Mouse (Mus musculus) thymus, adult 18-20 months (tissue): ENCODE measurements around the gene Alkbh5.
"Not testable (repeated sequence)": the region's sequence is repeated elsewhere in the genome, so short reads cannot be mapped to it uniquely, and the experiment has no call there.

ENCODE experiments used
- DNase-seq, 2 experiments: peaks; one replicate each; pipeline ENCODE4 v3.0.0; 2022; ENCODE audit warnings: mixed read lengths in 2 of 2

The Alkbh5 gene

GRCm38 (mm10) chr11:60536180-60536858, at the start of gene Alkbh5:
Alkbh5 (plus strand) TSS chr11:60536381.
- DNase-seq, result peak in 1 of 2 experiments; percentile 12

- no peak for DNase-seq
Observed at GRCm38 (mm10) chr11:60492726-60493125, 43.5 kb upstream of the Alkbh5 start.

GRCm38 (mm10) chr11:60495692-60496091, 40.5 kb upstream of the Alkbh5 start:
- no peak for DNase-seq

GRCm38 (mm10) chr11:60507281-60507680, 28.9 kb upstream of the Alkbh5 start:
- no peak for DNase-seq

DNA sequence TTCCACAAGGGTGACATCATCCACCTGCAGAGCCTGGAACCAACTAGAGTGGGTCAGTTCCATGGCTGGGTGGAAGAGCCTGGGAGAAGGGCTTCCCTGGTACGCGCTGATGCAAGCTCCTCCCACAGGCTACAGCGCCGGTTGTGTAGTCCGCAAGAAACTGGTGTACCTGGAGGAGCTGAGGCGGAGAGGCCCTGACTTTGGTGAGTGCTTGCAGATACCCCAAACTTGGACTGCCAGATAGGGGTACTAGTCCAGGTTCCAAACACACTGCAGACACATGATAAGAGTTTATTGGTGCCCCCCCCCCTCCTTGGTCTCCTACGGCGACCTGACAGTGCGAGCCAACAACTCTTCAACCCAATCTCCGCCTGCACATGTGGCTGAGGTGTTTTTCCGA, 27.2 kb upstream of the Alkbh5 start:
- no peak for DNase-seq

- no peak for DNase-seq
Observed at GRCm38 (mm10) chr11:60509500-60509899, 26.7 kb upstream of the Alkbh5 start.

GRCm38 (mm10) chr11:60511893-60512292, 24.3 kb upstream of the Alkbh5 start:
- DNase-seq, result no peak

DNA sequence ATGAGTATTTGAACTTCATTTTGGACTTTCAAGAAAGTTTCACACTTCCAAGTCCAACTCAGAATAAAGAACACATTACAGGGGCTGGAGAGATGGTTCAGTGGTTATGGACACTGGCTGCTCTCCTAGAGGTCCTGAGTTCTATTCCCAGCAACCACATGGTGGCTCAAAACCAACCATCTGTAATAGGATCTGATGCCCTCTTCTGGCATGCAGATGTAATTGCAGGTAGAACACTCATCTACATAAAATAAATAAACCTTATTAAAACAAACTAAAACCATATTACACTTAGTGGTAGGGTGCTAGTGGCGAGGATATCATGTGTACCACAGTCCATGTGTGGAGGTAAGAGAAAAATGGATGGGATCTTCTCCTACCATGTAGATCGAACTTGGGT, 23.7 kb upstream of the Alkbh5 start:
- DNase-seq, result no peak

- DNase-seq, result no peak
Observed at GRCm38 (mm10) chr11:60514941-60515340, 21.2 kb upstream of the Alkbh5 start.

DNA sequence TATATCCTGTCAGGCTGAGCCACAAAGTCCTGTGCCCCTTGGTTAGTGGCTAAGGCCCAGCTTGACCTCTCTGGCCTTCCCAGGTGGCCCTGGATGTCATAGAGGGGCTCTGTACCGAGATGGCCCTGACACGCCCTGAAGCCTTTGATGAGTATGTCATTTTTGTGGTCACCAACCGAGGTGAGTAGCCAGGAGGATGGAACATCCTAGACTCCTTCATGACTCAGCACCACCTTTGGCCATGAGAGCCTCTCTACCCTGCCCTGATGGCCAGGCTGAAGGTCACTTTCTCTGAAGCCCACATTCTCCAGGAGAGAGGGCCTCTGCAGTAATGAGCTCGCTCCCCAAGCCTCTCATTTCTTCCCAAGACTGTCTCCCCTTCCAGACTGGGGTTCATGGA, 17.9 kb upstream of the Alkbh5 start:
- DNase-seq, result no peak

GRCm38 (mm10) chr11:60522027-60522426, 14.2 kb upstream of the Alkbh5 start:
- no peak for DNase-seq

GRCm38 (mm10) chr11:60522661-60523365, 13.4 kb upstream of the Alkbh5 start:
- no peak for DNase-seq

- no peak for DNase-seq
Observed at GRCm38 (mm10) chr11:60526461-60526860, 9.7 kb upstream of the Alkbh5 start.

DNA sequence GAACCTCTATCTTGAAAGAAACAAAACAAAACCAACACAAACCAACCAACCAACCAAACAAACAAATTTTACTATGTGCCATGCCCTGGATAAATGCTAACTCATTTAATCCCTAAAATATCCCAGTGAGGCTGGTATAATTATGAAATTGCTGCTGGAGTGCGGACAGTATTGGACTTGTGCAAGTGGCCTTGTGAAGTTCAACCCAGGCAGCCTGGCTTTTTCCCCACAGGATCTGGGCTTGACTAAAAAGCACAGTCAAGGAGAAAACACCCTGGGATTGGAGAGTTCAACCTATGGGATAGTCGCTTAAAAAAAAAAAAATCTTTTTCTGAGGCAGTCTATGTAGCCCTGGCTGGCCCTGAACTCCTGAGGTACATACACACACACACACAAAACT, 505 bp upstream of the Alkbh5 start:
- DNase-seq, result no peak

DNA sequence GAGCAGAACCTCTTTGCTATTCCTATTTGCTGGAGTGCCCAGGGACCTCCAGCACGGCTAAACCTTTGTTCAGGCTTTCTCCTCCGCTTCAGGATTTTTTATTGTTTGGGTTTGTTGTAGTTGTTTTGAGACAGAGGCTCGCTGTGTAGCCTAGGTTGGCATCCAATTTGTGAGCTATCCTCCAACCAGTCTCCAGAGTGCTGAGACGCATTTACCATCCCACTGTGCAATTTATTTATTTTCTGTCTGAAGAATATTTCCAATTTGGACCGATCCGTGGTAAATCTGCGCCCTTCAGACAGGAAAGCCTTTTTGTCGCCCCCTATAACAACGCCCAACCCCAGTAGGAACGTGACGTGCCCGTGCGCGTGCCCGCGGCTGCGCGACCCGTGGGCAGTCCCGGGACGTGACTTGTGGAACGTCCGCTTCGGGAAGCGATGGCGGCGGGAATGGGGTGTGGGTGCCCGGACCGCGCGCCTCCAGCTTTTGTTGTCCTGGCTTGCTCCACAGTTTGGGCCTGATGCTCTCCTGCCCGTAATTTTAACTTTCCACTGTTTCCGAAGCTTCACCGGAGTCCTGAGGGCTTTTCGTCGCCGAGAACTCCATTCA, 782 bp downstream of the Alkbh5 start:
- peak; percentile 79 to 86 for DNase-seq

DNA sequence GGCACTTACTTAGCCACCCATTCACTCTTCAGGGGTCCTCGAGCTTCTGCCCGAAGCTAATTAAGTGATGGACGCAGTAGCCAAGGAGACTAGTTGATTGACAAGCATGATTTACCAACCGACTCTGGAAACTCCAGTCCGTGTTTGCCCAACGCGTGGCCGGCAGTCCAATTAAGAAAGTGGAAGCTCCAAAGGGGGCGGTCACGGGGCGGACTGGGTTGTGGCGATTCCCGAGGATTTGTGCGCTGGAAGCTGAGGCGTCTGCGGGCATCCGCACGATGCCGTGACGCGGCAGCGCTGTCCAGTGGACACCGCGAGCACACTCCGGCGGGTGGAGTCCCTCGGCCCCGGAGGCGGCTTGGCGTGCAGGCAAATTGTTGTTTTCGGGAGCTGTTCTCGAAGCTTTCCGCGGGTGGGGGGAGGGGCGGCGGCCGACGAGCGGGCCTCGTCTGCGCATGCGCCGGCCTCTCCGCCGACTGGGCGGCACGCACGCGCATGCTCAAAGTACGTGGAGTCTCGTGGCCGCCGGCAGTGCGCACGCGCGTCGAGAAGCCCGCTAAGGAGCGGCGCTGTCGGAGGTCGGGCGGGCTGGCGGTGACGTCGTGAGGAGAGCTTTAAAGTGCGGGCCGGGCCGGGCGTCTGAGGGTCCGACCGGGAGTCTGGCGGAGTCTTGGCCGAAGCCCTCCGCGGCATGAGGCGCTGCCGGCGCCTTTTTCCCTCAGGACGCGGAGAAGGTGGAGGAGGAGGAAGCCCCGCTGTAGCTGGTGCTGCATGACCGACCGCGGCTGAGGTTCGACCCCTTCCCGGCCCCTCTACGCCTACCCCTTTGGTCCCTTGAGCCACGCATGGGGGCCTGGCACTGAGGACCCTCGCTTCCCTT, 1.5 kb downstream of the Alkbh5 start:
- peak; percentile 90 to 92 for DNase-seq

DNA sequence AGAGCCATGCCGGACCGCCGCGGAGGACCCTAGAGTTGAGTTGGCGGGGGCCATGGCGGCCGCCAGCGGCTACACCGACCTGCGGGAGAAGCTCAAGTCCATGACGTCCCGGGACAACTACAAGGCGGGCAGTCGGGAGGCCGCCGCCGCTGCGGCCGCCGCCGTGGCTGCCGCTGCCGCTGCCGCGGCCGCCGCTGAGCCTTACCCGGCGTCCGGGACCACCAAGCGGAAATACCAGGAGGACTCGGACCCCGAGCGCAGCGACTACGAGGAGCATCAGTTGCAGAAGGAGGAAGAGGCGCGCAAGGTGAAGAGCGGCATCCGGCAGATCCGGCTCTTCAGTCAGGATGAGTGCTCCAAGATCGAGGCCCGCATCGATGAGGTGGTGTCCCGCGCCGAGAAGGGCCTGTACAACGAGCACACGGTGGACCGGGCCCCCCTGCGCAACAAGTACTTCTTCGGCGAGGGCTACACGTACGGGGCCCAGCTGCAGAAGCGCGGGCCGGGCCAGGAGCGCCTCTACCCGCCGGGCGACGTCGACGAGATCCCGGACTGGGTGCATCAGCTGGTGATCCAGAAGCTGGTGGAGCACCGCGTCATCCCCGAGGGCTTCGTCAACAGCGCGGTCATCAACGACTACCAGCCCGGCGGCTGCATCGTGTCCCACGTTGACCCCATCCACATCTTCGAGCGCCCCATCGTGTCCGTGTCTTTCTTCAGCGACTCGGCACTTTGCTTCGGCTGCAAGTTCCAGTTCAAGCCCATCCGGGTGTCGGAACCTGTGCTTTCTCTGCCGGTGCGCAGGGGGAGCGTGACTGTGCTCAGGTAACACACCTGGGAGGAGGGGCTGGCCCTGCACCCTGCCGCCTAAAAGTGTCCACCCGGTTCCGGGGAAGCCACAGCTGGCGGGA, 2.4 kb downstream of the Alkbh5 start:
- peak; percentile 56 to 68 for DNase-seq

- DNase-seq, result no peak
Observed at GRCm38 (mm10) chr11:60539540-60539939, 3.4 kb downstream of the Alkbh5 start.

DNA sequence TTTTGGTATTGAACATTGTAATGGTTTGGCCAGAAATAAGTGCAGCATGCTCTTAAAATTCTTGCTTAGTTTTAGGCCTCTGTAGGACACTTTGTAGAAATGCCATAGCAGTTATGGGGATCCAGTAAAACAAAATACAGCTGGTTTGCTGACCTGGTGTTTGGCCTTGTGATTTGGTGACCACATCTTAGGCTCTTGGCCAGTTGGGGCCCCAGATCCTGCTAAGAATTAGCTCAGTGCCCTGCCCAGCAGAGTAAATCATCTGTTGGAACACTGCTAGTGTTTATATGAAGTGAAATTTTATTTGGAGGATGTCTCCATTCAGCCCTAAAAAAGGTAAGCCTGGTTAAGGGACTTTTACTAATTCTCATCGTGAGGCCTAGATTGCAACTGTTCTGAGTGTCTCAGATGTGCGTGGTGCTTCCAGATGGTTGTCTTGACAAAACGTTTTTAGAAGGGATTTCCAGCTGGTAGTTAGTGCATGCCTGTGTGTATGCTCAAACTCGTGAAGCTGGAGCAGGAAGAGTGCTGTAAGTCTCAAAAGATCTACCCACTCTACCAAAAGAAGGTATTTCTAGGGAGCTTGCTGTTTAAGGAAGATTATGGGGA, 3.9 kb downstream of the Alkbh5 start:
- DNase-seq, result no peak

DNA sequence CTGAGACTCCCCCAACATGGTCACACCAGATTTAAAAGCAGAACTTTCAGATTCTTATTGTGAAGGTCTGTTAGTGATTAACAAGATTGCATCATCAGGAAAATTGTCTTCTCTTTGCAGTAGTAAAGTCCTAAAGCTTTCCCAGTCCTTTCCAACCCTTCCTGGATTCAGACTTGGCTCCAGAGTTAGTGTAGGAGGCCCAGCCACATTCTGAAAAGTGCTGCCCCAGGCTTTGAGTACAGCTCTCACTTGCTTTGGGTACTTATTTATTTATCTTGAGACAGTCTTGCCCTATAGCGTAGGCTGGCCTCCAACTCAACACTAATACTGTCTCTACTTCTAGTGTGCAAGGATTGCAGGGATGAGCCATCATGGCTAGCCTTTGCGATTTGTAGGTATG, 4.6 kb downstream of the Alkbh5 start:
- DNase-seq, result no peak

DNA sequence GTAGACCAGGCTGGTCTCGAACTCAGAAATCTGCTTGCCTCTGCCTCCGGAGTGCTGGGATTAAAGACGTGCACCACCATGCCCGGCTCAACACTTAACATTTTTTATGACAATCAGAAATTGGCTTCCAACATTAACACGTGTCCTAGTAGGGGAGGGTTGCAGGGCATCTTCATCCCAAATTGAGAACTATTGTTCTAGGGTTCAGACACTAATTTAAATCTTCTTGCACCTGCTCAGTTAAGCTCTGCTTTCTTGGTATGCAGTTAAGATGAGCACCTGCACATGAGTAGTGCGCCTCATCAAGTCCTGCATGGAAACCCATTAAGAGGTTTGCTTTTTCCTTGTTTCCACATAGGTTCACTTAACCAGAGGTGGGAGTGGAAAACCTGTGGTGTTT, 5.7 kb downstream of the Alkbh5 start:
- no peak for DNase-seq

GRCm38 (mm10) chr11:60543211-60543610, 7.0 kb downstream of the Alkbh5 start:
- DNase-seq, result not testable (repeated sequence)
